Mouse (Mus musculus) lung, embryonic 15.5 days (tissue): Measurements from ENCODE around the gene Eif2s3y. TPM values are rescaled to one million over a fixed set of nuclear protein-coding genes. Genes with fewer than 3 reads are reported as not detected.

Experiments
- ATAC-seq: fragments of 200-750 bp; cut with Nextera tagmentation; 2 replicates; pipeline ENCODE4 v1.8.0; 2017; ENCODE audit warnings: moderate number of reproducible peaks, borderline replicate concordance; ENCODE audit not compliant: low FRiP score, low TSS enrichment; ENCODE audit errors: extremely low read depth
- H3K27ac ChIP-seq: fragments of 300-500 bp; sonication (generic); 2 replicates; pipeline ENCODE4 v1.5.1; 2015; ENCODE audit warnings: moderate library complexity, mild to moderate bottlenecking, inconsistent platforms
- H3K27me3 ChIP-seq: fragments of 300-500 bp; sonication (generic); 2 replicates; pipeline ENCODE4 v1.6.1; 2015; ENCODE audit warnings: inconsistent platforms
- H3K36me3 ChIP-seq: fragments of 300-500 bp; sonication (generic); 2 replicates; pipeline ENCODE4 v1.6.1; 2015; ENCODE audit warnings: inconsistent platforms
- H3K4me1 ChIP-seq: fragments of 300-500 bp; sonication (generic); 2 replicates; pipeline ENCODE4 v1.6.1; 2015; ENCODE audit warnings: inconsistent platforms
- H3K4me2 ChIP-seq: fragments of 300-500 bp; sonication (generic); 2 replicates; pipeline ENCODE4 v1.6.1; 2015; ENCODE audit warnings: inconsistent platforms, mild to moderate bottlenecking, moderate library complexity
- H3K4me3 ChIP-seq: fragments of 300-500 bp; sonication (generic); 2 replicates; pipeline ENCODE4 v1.5.1; 2015; ENCODE audit warnings: mild to moderate bottlenecking, inconsistent platforms
- H3K9ac ChIP-seq: fragments of 300-500 bp; sonication (generic); 2 replicates; pipeline ENCODE4 v1.6.1; 2015; ENCODE audit warnings: inconsistent platforms
- H3K9me3 ChIP-seq: fragments of 300-500 bp; sonication (generic); 2 replicates; pipeline ENCODE4 v1.6.1; 2016; ENCODE audit warnings: inconsistent platforms
- WGBS: fragments of 180-500 bp; shearing (Covaris S2); methylation state at CpG from one replicate; pipeline ENCODE4 v1.1.7; 2015; 5-methylcytosine and 5-hydroxymethylcytosine counted together
- microRNA-seq: library from miRNA; unstranded; fragments of <30 nt; microRNA quantifications from one replicate; pipeline ENCODE4, GENCODE M21; 2016
- polyA plus RNA-seq: library from polyadenylated mRNA; unstranded; fragments of >200 nt; fragmentation: Nextera tagmentation; extraction: Ambion mirVana; gene quantifications from 2 replicates; pipeline ENCODE4 v1.2.1, GENCODE M21; 2015

The Eif2s3y gene
- polyA plus RNA-seq, result 24.3 and 28.0 TPM in 2 replicates

- H3K4me3 ChIP-seq, result peak within 1 kb of the TSS; percentile 41
- ATAC-seq, result peak; percentile 84; the same call in 1 of the 2 replicates
- no peaks in the 10 kb centered on the region for H3K36me3 ChIP-seq
- H3K27me3 ChIP-seq, result no peaks in the 10 kb centered on the region
- H3K4me2 ChIP-seq, result peak within 1 kb of the TSS; percentile 20; the same call in 1 of the 2 replicates
- no peaks in the 10 kb centered on the region for H3K9me3 ChIP-seq
- WGBS, result 13% methylated on average over 17 of the region's 31 CpGs
- H3K9ac ChIP-seq, result no peak within 1 kb of the TSS
- H3K27ac ChIP-seq, result no peak within 1 kb of the TSS
- H3K4me1 ChIP-seq, result no peaks in the 10 kb centered on the region
Measured at GRCm38 (mm10) chrY:1009882-1010751, at the start of gene Eif2s3y. Eif2s3y (plus strand) TSS chrY:1010543.

Small RNAs within 50 kb of the gene (microRNA-seq; reads per million reads assigned to microRNA genes)
- not detected for gene Gm47281

Other genes with a start within 250 kb of the Eif2s3y start
- not detected in 2 replicates for gene Zfy1, start 213.1 kb upstream of the Eif2s3y start, polyA plus RNA-seq
- gene Uba1y, start 191.9 kb upstream of the Eif2s3y start, polyA plus RNA-seq, result not detected in 2 replicates
- 6.6 and 7.4 TPM in 2 replicates for gene Kdm5d, start 112.8 kb upstream of the Eif2s3y start, polyA plus RNA-seq
- 8.3 and 9.2 TPM in 2 replicates for gene Uty, start 235.2 kb downstream of the Eif2s3y start, polyA plus RNA-seq